Mouse (Mus musculus) liver, embryonic 15.5 days (tissue): ENCODE results near the gene Obox1. TPM values are rescaled to one million over a fixed set of nuclear protein-coding genes. Genes with fewer than 3 reads are reported as not detected.
"Not testable (repeated sequence)": the region's sequence is repeated elsewhere in the genome, so short reads cannot be mapped to it uniquely, and the experiment has no call there.

Source experiments
- ATAC-seq: fragments of 200-750 bp; cut with Nextera tagmentation; 2 replicates; pipeline ENCODE4 v1.8.0; 2017; ENCODE audit warnings: moderate number of reproducible peaks, mild to moderate bottlenecking, moderate library complexity; ENCODE audit not compliant: insufficient read depth
- H3K27ac ChIP-seq: fragments of 300-500 bp; sonication (generic); replicated peaks from 2 replicates; pipeline ENCODE4 v1.5.1; 2015; ENCODE audit warnings: mild to moderate bottlenecking, inconsistent platforms
- H3K27me3 ChIP-seq: fragments of 300-500 bp; sonication (generic); 2 replicates; pipeline ENCODE4 v1.6.1; 2015; ENCODE audit warnings: mild to moderate bottlenecking, inconsistent platforms
- H3K36me3 ChIP-seq: fragments of 300-500 bp; sonication (generic); replicated peaks from 2 replicates; pipeline ENCODE4 v1.6.1; 2015; ENCODE audit warnings: moderate library complexity, mild to moderate bottlenecking, inconsistent platforms
- H3K4me1 ChIP-seq: fragments of 300-500 bp; sonication (generic); replicated peaks from 2 replicates; pipeline ENCODE4 v1.6.1; 2015; ENCODE audit warnings: inconsistent platforms
- H3K4me2 ChIP-seq: fragments of 300-500 bp; sonication (generic); 2 replicates; pipeline ENCODE4 v1.6.1; 2015; ENCODE audit warnings: moderate library complexity, mild to moderate bottlenecking, inconsistent platforms
- H3K4me3 ChIP-seq: fragments of 300-500 bp; sonication (generic); replicated peaks from 2 replicates; pipeline ENCODE4 v1.5.1; 2015; ENCODE audit warnings: mild to moderate bottlenecking, inconsistent platforms
- H3K9ac ChIP-seq: fragments of 300-500 bp; sonication (generic); 2 replicates; pipeline ENCODE4 v1.6.1; 2015; ENCODE audit warnings: moderate library complexity, mild to moderate bottlenecking, inconsistent platforms
- H3K9me3 ChIP-seq: fragments of 300-500 bp; sonication (generic); replicated peaks from 2 replicates; pipeline ENCODE4 v1.6.1; 2016; ENCODE audit warnings: inconsistent platforms
- WGBS: fragments of 180-500 bp; shearing (Covaris S2); methylation state at CpG from one replicate; pipeline ENCODE4 v1.1.7; 2015; ENCODE audit warnings: mixed read lengths; ENCODE audit not compliant: insufficient replicate concordance; 5-methylcytosine and 5-hydroxymethylcytosine counted together
- polyA plus RNA-seq: library from polyadenylated mRNA; unstranded; fragments of >200 nt; fragmentation: Nextera tagmentation; extraction: Ambion mirVana; gene quantifications from 2 replicates; pipeline ENCODE4 v1.2.1, GENCODE M21; 2015

Obox1 gene
- polyA plus RNA-seq: not detected in 2 replicates

DNA sequence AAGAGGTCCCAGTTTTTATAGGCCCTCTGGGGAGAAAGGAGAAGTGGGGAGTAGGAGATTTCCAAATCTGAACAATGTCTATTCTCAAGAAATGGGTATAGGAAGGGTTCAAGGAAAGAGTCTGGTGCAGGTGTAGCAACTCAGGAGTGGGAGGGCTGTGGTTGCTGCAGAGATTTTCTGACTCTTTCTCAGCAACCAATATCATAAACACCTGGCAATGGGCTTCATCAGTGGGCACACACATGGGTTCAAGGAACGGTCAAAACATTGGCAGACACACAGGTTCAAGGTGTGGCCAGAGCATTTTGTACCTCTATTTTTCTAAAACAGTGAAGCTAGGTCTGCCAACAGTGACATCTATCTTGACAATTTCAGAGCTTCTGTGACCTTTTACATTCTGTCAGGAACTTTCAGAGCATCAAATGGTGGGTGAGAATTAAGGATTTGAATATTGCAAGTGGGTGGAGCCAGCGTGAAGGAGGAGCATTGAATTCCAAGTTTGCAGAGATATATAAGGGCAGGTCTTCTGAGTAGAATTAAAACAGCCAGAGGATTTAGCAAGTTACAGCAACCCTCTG lies at the start of gene Obox1, which contains the start of gene Obox2:
Gene Obox1, plus strand, starts transcription at position 528 of the 578 bp plus-strand sequence.
Gene Obox2, plus strand, starts transcription at position 301 of the 578 bp plus-strand sequence.
- H3K27ac ChIP-seq, H3K27me3 ChIP-seq, H3K9me3 ChIP-seq, H3K4me2 ChIP-seq, H3K4me1 ChIP-seq, H3K9ac ChIP-seq, H3K4me3 ChIP-seq, H3K36me3 ChIP-seq, ATAC-seq: not testable (repeated sequence)
- no CpG with 5 or more reads among the region's 2 CpGs for WGBS

- not testable (repeated sequence) for H3K4me1 ChIP-seq, H3K9me3 ChIP-seq, H3K27me3 ChIP-seq, H3K4me2 ChIP-seq, ATAC-seq, H3K9ac ChIP-seq, H3K36me3 ChIP-seq, H3K4me3 ChIP-seq, H3K27ac ChIP-seq
- WGBS: 43% methylated on average over 3 of the region's 3 CpGs
These were observed 10.6 kb downstream of the Obox1 start for GRCm38 (mm10) chr7:15399147-15399874.

DNA sequence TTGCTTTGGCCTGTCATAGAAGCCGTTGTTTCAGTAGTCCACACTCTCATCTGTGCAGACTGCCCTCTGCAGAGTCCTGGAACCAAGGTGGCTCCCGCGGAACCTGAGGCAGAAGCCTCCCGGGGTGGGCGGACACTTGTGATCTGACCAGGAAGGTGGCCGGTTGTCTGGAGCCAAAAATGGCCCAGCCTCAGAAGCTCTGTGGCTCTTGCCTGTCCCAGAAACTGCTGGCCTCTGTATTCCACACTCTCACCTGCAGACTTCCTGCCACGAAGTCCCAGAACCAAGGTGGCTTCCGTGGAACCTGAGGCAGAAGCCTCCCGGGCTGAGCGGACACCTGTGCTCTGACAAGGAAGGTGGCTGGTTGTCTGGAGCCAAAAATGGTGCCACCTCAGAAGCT lies 18.1 kb downstream of the Obox1 start:
- not testable (repeated sequence) for H3K4me2 ChIP-seq

GRCm38 (mm10) chr7:15418046-15418445 lies 29.3 kb downstream of the Obox1 start:
- H3K9me3 ChIP-seq, H3K4me2 ChIP-seq, H3K4me1 ChIP-seq, ATAC-seq, H3K27ac ChIP-seq, H3K4me3 ChIP-seq, H3K9ac ChIP-seq, H3K36me3 ChIP-seq, H3K27me3 ChIP-seq: not testable (repeated sequence)
- WGBS: 60% methylated on average over 9 of the region's 9 CpGs

More for the DNA sequence above, 18.1 kb downstream of the Obox1 start:
- H3K36me3 ChIP-seq, H3K4me1 ChIP-seq, H3K9me3 ChIP-seq, H3K27ac ChIP-seq, H3K4me3 ChIP-seq, H3K27me3 ChIP-seq, ATAC-seq, H3K9ac ChIP-seq: not testable (repeated sequence)
- 64% methylated on average over 10 of the region's 10 CpGs for WGBS

DNA sequence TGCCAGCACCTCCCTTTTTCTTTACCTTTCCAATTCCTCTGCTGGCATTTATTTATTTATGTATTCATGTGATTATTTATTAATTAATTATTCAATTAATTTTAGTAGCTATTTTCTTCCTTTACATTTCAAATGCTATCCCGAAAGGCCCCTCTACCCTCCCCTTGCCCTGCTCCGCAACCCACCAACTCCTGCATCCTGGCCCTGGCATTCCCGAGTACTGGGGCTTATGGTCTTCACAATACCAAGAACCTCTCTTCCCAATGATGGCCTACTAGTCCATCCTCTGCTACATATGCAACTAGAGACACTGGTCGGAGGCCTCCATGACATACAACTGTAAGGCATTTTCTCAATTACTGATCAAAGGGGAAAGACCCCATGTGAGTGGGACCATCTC lies 36.8 kb downstream of the Obox1 start:
- not testable (repeated sequence) for ATAC-seq, H3K9ac ChIP-seq, H3K36me3 ChIP-seq, H3K9me3 ChIP-seq, H3K4me3 ChIP-seq, H3K4me2 ChIP-seq, H3K27ac ChIP-seq, H3K4me1 ChIP-seq, H3K27me3 ChIP-seq
- 73% methylated on average over 4 of the region's 4 CpGs for WGBS

GRCm38 (mm10) chr7:15509411-15509810 lies 120.7 kb downstream of the Obox1 start:
- H3K4me1 ChIP-seq, H3K4me2 ChIP-seq, H3K27me3 ChIP-seq, H3K27ac ChIP-seq, ATAC-seq, H3K4me3 ChIP-seq, H3K9ac ChIP-seq, H3K9me3 ChIP-seq, H3K36me3 ChIP-seq: not testable (repeated sequence)
- 53% methylated on average over 5 of the region's 5 CpGs for WGBS

Other genes with a start within 250 kb of the Obox1 start
- not detected in 2 replicates for gene Obox2, start 227 bp upstream of the Obox1 start, polyA plus RNA-seq